Mouse (Mus musculus) large intestine, adult 2 months (tissue): ENCODE measurements around the gene Fbxo24. TPM values are rescaled to one million over a fixed set of nuclear protein-coding genes. Genes with fewer than 3 reads are reported as not detected.

Experiments used
- DNase-seq: peaks from one replicate; pipeline ENCODE4 v3.0.0-alpha.2; 2012; ENCODE audit warnings: low read depth, low spot score
- WGBS: fragments of 180-500 bp; shearing (Covaris S2); methylation state at CpG from one replicate; pipeline ENCODE4 v1.1.7; 2018; 5-methylcytosine and 5-hydroxymethylcytosine counted together
- polyA plus RNA-seq: library from polyadenylated mRNA; depleted of rRNA; stranded (reverse); fragments of >200 nt; gene quantifications from 2 replicates; pipeline ENCODE4 v1.2.3, GENCODE M21; 2012; rRNA removed

Fbxo24 gene
- 0.25 and 0.37 TPM in 2 replicates for polyA plus RNA-seq

- WGBS: under 1% methylated on average over 45 of the region's 46 CpGs
- peak; percentile 99 for DNase-seq
Observed at GRCm38 (mm10) chr5:137628498-137629305, at the start of gene Fbxo24, which contains the start of the genes Lrch4 and Gm20605. Fbxo24 (minus strand) TSS chr5:137629002. Lrch4 (plus strand) TSS chr5:137629121. Gm20605 (plus strand) TSS chr5:137629175.

- 96% methylated on average over 8 of the region's 8 CpGs for WGBS
- DNase-seq: no peak
Observed at GRCm38 (mm10) chr5:137677859-137678258, 49.1 kb upstream of the Fbxo24 start.

GRCm38 (mm10) chr5:137674786-137675185 is 46.0 kb upstream of the Fbxo24 start:
- 36% methylated on average over 8 of the region's 8 CpGs for WGBS

GRCm38 (mm10) chr5:137673015-137673414 is 44.2 kb upstream of the Fbxo24 start:
- 33% methylated on average over 6 of the region's 6 CpGs for WGBS
- DNase-seq: peak; percentile 64

More at GRCm38 (mm10) chr5:137674786-137675185, 46.0 kb upstream of the Fbxo24 start:
- DNase-seq: peak; percentile 59

GRCm38 (mm10) chr5:137672361-137672760 is 43.6 kb upstream of the Fbxo24 start:
- 59% methylated on average over 5 of the region's 5 CpGs for WGBS
- no peak for DNase-seq

GRCm38 (mm10) chr5:137671443-137672240 is 42.8 kb upstream of the Fbxo24 start:
- 2% methylated on average over 9 of the region's 9 CpGs for WGBS
- peak; percentile 73 for DNase-seq

- WGBS: 93% methylated on average over 1 of the region's 1 CpGs
- no peak for DNase-seq
Observed at GRCm38 (mm10) chr5:137670240-137670639, 41.4 kb upstream of the Fbxo24 start.

GRCm38 (mm10) chr5:137668971-137669370 is 40.2 kb upstream of the Fbxo24 start:
- 80% methylated on average over 10 of the region's 10 CpGs for WGBS
- no peak for DNase-seq

GRCm38 (mm10) chr5:137663057-137663456 is 34.3 kb upstream of the Fbxo24 start:
- DNase-seq: no peak
- WGBS: 78% methylated on average over 9 of the region's 9 CpGs

GRCm38 (mm10) chr5:137660064-137660688 is 31.4 kb upstream of the Fbxo24 start:
- DNase-seq: peak; percentile 52
- 57% methylated on average over 6 of the region's 6 CpGs for WGBS

GRCm38 (mm10) chr5:137656977-137657376 is 28.2 kb upstream of the Fbxo24 start:
- no peak for DNase-seq
- 26% methylated on average over 6 of the region's 6 CpGs for WGBS

GRCm38 (mm10) chr5:137654746-137655145 is 25.9 kb upstream of the Fbxo24 start:
- 62% methylated on average over 7 of the region's 7 CpGs for WGBS
- no peak for DNase-seq

- WGBS: 90% methylated on average over 10 of the region's 10 CpGs
- DNase-seq: no peak
Observed at GRCm38 (mm10) chr5:137653366-137653765, 24.6 kb upstream of the Fbxo24 start.

GRCm38 (mm10) chr5:137652474-137652873 is 23.7 kb upstream of the Fbxo24 start:
- DNase-seq: no peak
- WGBS: 24% methylated on average over 3 of the region's 3 CpGs

GRCm38 (mm10) chr5:137649669-137650571 is 21.1 kb upstream of the Fbxo24 start:
- no peak for DNase-seq
- WGBS: 20% methylated on average over 17 of the region's 18 CpGs

- no peak for DNase-seq
- 43% methylated on average over 4 of the region's 4 CpGs for WGBS
Observed at GRCm38 (mm10) chr5:137649251-137649650, 20.4 kb upstream of the Fbxo24 start.

- no peak for DNase-seq
Observed at GRCm38 (mm10) chr5:137647827-137648601, 19.2 kb upstream of the Fbxo24 start.

GRCm38 (mm10) chr5:137645652-137646091 is 16.9 kb upstream of the Fbxo24 start, which contains the start of gene Irs3:
Irs3 (minus strand) TSS chr5:137645714.
- DNase-seq: no peak

More at GRCm38 (mm10) chr5:137647827-137648601, 19.2 kb upstream of the Fbxo24 start:
- 40% methylated on average over 9 of the region's 9 CpGs for WGBS

More at GRCm38 (mm10) chr5:137645652-137646091, 16.9 kb upstream of the Fbxo24 start, which contains the start of gene Irs3:
- 49% methylated on average over 11 of the region's 11 CpGs for WGBS
